Mouse (Mus musculus): Measurements from ENCODE around the gene Zic2. TPM values are rescaled to one million over a fixed set of nuclear protein-coding genes. Genes with fewer than 3 reads are reported as not detected.
"Not testable (repeated sequence)": the region's sequence is repeated elsewhere in the genome, so short reads cannot be mapped to it uniquely, and the experiment has no call there.

The Zic2 gene
- polyA plus RNA-seq, 1 experiment from 2014 or later, result 16.2 TPM

DNA sequence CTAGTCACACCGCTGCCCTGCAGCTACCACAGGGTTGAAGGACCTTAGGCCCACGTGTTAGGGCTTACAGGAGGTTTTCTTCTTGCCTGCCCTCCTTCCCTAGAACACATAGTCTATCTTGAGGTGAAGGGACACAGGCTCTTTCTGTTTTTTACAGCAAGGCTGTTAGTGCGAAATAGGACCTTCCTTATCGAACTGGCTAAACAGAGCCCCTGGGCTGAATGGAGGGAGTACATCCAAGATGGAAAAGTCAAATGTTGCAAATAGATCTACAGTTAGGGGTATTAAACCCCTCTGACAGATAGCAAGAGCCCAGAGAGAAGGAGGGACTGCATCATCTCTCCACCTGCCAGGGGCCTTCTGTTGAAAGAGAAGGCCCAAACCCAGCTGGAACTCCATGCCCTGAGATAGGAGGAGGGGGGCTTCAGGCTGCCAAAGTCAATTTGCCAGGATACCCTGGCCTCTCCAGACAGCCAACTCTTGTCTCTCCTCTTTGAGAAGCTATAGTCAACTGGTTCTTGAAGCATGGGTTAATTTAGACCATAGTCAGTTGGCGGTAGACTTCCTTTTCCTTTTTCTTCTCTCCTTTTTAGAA is 23.6 kb upstream of the Zic2 start:
- ChIA-PET CTCF (no interaction called here), POLR2A (no interaction called here)
- DNase-seq (ENCODE audit: low read depth, low spot score) (no peak), ATAC-seq (no peak)
- in situ Hi-C loops (cut with MboI; ENCODE audit: low pct_unique_long_range_greater_than_20kb), result loop anchor here (25.0 kb wide), 1 partner anchor 214 kb away; no protein-coding TSS in a partner anchor
- no peaks in the 10 kb centered on the region for H3K27me3 ChIP-seq
- TF ChIP-seq CTCF (IDR thresholded peaks at IDR 0.05), result no peak

DNA sequence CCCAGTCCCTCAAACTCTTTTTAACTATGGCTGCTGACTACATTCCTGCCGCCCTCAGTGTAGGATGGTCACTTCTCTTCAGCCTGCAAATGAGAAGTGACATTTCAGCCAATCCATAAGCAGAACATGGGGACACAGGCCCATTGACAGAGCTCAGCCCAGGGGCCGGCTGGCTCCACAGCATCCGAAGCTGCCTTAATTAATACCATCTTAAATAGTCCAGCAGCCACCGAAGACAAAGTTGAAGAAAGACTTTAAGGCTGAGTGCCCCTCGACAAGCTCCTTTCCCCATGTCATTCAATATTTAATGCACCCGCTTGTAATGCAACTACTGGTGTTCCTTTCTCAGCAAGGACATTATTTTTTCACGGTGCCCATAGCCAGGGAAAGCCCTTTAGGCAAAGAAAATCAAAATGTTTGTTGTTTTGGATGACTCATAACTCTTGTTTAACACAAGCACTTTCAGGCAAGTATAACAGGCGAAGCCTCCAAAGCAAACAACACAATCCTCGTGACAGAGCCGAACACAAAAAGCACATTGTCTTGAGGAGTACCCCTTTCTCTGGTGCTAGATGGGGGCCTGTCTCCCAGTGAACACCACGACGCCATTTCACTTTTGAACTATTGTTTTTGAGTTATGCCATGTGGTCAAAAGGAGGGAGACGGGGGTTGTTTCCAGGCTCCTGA is 22.4 kb upstream of the Zic2 start:
- ChIA-PET POLR2A (interaction anchor here (0.6 kb wide), 1 partner anchor 10 kb away, joined by 3 read pairs; no protein-coding TSS in a partner anchor), CTCF (interaction anchor here (1.1 kb wide), 1 partner anchor 14 kb away, joined by 3 read pairs; no protein-coding TSS in a partner anchor)
- in situ Hi-C loops (cut with MboI; ENCODE audit: low pct_unique_long_range_greater_than_20kb), result loop anchor here (25.0 kb wide), 1 partner anchor 216 kb away; no protein-coding TSS in a partner anchor
- TF ChIP-seq CTCF (IDR thresholded peaks at IDR 0.05), result no peak
- H3K27me3 ChIP-seq, result no peaks in the 10 kb centered on the region
- ATAC-seq (no peak), DNase-seq (ENCODE audit: low read depth, low spot score) (no peak)

DNA sequence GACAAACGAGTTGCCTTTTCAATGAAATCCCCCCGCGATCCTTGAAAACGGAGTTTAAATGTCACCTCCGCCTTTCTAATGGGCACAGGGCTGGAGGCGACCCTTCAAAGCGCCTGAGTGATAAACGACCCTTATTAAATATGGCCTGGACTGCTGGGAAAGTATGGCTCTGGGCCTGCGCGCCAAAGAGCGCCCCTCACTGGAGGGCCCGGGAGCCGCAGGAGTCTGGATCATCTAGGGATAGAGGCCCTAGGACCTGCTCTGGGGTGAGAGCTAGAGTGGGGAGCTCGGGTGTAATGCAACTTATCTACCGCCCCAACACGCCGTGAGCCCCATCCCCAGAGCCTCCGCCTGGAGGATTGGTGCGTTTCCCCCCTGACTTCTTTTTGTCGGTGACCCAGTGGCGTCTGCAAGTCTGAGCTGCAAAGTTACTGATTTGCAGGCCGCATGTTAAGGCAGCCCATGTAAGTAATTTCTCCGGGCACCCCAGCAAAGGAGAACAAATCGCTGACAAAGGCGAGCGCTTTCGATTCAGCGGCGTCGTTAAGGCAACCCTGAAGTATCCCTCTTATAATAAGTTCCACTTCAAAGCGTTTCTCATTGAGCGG is 21.7 kb upstream of the Zic2 start:
- peak; percentile 81 for ATAC-seq
- in situ Hi-C loops (cut with MboI; ENCODE audit: low pct_unique_long_range_greater_than_20kb), result loop anchor here (25.0 kb wide), 1 partner anchor 216 kb away; no protein-coding TSS in a partner anchor
- DNase-seq (ENCODE audit: low read depth, low spot score), result no peak
- H3K27me3 ChIP-seq, result no peaks in the 10 kb centered on the region
- ChIA-PET CTCF (interaction anchor here (0.8 to 1.1 kb wide), 2 partner anchors 12 to 15 kb away, joined by 3 read pairs; partner anchors contain the start of gene Zic5), POLR2A (no interaction called here)
- peak; percentile 54 for TF ChIP-seq CTCF (IDR thresholded peaks at IDR 0.05)

DNA sequence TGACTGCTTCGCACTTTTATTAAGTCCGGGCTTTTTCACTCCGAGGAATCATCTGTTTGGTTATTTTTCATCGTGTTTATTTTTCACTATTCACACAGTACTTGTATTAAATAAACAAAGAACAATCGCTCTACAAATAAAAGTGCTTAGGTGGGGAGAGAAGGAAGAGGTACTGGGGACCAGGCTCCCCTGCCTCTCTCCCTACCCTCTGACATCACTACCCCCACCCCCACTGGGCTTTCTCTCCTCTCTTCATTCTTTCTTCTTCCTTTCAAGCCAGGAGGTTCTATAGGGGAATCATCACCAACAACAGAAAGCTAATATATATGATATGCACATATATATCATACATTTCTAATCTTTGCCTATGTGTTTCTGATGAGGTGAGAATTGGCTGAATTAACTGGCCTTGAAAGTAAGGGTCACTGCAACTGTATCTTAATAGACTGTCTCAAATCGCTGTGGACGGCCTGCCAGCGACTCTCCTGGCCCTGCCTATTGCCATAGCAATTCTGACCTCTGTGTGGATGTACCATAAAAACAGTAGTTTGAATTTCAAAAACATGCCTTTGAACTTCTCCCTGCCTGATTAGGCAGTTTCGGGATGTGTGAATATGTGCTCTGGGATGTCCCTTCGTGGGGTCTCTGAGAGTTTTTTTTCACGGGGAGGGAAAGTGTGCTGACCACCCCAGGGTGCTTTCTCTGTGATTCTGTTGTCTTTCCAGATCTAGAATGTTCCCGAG is 21.1 kb upstream of the Zic2 start:
- ChIA-PET POLR2A (no interaction called here), CTCF (interaction anchor here (0.8 kb wide), 1 partner anchor 12 kb away, joined by 3 read pairs; the partner anchor contains the start of gene Zic5)
- DNase-seq (ENCODE audit: low read depth, low spot score) (no peak), ATAC-seq (peak; percentile 19)
- H3K27me3 ChIP-seq, result no peaks in the 10 kb centered on the region
- no peak for TF ChIP-seq CTCF (IDR thresholded peaks at IDR 0.05)
- in situ Hi-C loops (cut with MboI; ENCODE audit: low pct_unique_long_range_greater_than_20kb), result loop anchor here (25.0 kb wide), 1 partner anchor 217 kb away; no protein-coding TSS in a partner anchor

DNA sequence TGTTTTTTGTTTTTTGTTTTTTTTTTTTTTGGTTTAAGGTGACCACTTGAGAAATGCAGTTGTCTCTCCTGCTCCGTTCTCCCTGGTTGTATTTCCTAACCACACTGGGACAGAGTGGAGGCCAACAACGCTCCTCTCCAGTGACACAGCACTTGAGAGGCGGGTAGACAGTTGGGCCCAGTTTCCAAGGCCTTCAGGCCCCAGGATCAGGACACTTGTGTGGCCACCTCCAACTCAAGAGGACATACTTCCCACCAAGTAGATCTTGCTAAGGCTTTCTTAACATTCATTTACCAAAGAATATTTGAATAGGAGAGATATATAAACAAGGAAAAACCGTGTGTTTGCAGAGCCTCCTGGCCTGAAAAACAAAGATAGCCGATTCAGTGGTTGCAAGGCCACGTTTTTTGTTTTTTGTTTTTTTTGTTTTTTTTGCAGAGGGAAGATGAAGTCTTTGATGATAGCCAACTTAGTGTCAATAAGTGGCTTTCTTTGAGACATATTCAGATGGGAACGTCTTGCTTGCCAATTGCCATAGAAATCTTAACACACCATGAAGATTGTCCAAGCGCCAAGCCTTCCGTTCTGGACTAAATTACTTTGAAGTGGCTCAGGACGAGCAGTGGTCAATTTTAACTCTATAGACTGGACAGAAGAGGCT is 20.2 kb upstream of the Zic2 start:
- H3K27me3 ChIP-seq, result no peaks in the 10 kb centered on the region

DNA sequence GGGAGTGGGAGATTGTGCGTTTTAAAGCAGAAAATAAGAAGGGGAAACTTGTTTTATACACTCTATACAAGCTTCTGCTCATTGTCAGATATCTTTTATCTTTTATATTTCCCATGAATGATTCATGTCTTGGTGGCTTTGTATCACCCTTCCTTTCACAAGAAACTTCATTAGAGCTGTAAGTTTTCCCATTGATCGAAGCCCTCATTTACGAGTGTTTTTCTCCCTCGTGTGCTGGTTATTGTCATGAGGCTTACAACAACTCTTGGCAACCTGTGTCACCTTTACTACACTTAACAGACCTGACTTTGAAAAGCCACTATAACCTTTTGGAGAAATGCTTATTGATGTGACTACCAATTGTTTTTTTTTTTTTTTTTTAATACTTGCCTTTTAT is 19.7 kb upstream of the Zic2 start:
- no peaks in the 10 kb centered on the region for H3K27me3 ChIP-seq
- ATAC-seq (no peak), DNase-seq (ENCODE audit: low read depth, low spot score) (no peak)
- no peak for TF ChIP-seq CTCF (IDR thresholded peaks at IDR 0.05)
- POLR2A ChIA-PET, result interaction anchor here (0.7 kb wide), 1 partner anchor 1186 kb away, joined by 4 read pairs; no protein-coding TSS in a partner anchor
- CTCF ChIA-PET, result no interaction called here
- in situ Hi-C loops (cut with MboI; ENCODE audit: low pct_unique_long_range_greater_than_20kb), result loop anchor here (25.0 kb wide), 1 partner anchor 218 kb away; no protein-coding TSS in a partner anchor

More for the DNA sequence above, 20.2 kb upstream of the Zic2 start:
- no peak for ATAC-seq
- no peak for TF ChIP-seq CTCF (IDR thresholded peaks at IDR 0.05)
- in situ Hi-C loops (cut with MboI; ENCODE audit: low pct_unique_long_range_greater_than_20kb), result loop anchor here (25.0 kb wide), 1 partner anchor 218 kb away; no protein-coding TSS in a partner anchor
- CTCF ChIA-PET, result no interaction called here
- POLR2A ChIA-PET, result no interaction called here
- DNase-seq (ENCODE audit: low read depth, low spot score), result no peak

DNA sequence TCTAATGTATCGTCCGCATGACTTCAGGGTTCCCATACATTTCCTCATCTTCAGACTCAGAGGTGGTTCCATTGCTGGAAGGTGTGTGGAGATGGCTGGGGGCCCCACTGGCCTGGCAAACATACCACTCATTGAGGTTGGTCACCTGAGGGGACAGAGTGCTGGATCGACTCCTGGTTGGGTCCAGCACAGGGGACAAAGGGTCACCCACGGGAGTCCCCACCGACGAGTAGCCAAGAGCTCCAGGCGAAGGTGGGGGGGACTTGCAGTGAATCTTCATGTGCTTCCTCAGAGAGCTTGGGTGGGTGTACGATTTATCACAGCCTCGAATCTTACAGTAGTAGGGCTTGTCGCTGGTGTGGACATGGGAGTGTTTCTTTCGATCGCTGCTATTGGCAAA is 15.9 kb upstream of the Zic2 start:
- H3K27me3 ChIP-seq; CTCF ChIA-PET; POLR2A ChIA-PET; ATAC-seq; DNase-seq (ENCODE audit: low read depth, low spot score): not testable (repeated sequence)
- in situ Hi-C loops (cut with MboI; ENCODE audit: low pct_unique_long_range_greater_than_20kb), result loop anchor here (25.0 kb wide), 1 partner anchor 222 kb away; no protein-coding TSS in a partner anchor

DNA sequence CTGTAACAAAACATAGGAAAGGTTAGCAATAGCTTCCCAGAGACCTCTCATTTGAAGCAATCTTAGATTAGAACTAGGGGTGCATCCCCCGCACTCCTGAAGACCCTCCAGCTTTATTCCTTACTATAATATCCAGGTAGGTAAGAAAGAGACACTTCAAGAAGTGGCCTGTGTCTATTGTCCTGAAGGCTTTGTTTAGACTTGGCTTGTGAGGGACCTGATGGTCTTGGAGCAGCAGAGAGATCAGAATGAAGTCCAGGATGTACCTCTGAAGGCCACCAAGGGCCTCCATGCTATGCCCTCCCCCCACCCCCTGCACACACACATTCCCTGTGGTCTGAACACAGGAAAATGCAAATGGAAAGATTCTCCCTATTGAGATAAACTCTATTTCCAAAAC is 15.5 kb upstream of the Zic2 start:
- in situ Hi-C loops (cut with MboI; ENCODE audit: low pct_unique_long_range_greater_than_20kb), result loop anchor here (5.0 to 25.0 kb wide), 2 partner anchors 82 to 222 kb away; no protein-coding TSS in a partner anchor
- POLR2A ChIA-PET, result interaction anchor here (0.6 kb wide), 1 partner anchor 62 kb away, joined by 3 read pairs; no protein-coding TSS in a partner anchor
- DNase-seq (ENCODE audit: low read depth, low spot score) (no peak), ATAC-seq (no peak)
- TF ChIP-seq CTCF (IDR thresholded peaks at IDR 0.05), result no peak
- CTCF ChIA-PET, result interaction anchor here (1.1 kb wide), 1 partner anchor 236 kb away, joined by 4 read pairs; no protein-coding TSS in a partner anchor
- no peaks in the 10 kb centered on the region for H3K27me3 ChIP-seq

DNA sequence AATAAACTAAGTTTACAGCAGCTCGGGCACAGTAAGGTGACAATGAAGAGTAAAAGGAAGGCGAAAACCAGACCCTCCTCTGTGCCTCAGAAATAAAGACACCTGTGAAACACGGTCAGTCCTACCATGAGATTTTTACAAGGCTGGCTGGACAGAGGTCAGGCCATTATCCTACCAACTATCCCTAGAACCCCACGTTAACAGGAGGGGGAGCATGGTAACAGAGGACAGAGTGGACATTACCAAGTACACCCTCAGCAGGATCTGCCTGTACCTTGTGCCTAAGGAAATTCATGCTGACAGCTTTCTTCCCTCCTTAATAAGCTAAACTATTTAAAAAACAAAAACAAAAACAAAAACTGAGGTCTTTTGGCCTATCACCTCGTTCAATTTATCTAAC is 15.0 kb upstream of the Zic2 start:
- no peak for ATAC-seq
- ChIA-PET POLR2A (interaction anchor here (0.6 kb wide), 1 partner anchor 62 kb away, joined by 3 read pairs; no protein-coding TSS in a partner anchor), CTCF (interaction anchor here (1.1 kb wide), 1 partner anchor 236 kb away, joined by 4 read pairs; no protein-coding TSS in a partner anchor)
- H3K27me3 ChIP-seq, result no peaks in the 10 kb centered on the region
- no peak for DNase-seq (ENCODE audit: low read depth, low spot score)
- in situ Hi-C loops (cut with MboI; ENCODE audit: low pct_unique_long_range_greater_than_20kb), result loop anchor here (5.0 to 25.0 kb wide), 2 partner anchors 83 to 223 kb away; no protein-coding TSS in a partner anchor
- no peak for TF ChIP-seq CTCF (IDR thresholded peaks at IDR 0.05)
